Mouse (Mus musculus): ENCODE measurements around the gene Slc20a1. TPM values are rescaled to one million over a fixed set of nuclear protein-coding genes. Genes with fewer than 3 reads are reported as not detected.

Slc20a1 gene
- polyA plus RNA-seq (2014; fragmentation: Illumina TruSeq; extraction: RNeasy Lipid Tissue Mini Kit (QIAGEN cat#74804); ENCODE audit: low read depth, low replicate concordance), result 15.3 TPM

DNA sequence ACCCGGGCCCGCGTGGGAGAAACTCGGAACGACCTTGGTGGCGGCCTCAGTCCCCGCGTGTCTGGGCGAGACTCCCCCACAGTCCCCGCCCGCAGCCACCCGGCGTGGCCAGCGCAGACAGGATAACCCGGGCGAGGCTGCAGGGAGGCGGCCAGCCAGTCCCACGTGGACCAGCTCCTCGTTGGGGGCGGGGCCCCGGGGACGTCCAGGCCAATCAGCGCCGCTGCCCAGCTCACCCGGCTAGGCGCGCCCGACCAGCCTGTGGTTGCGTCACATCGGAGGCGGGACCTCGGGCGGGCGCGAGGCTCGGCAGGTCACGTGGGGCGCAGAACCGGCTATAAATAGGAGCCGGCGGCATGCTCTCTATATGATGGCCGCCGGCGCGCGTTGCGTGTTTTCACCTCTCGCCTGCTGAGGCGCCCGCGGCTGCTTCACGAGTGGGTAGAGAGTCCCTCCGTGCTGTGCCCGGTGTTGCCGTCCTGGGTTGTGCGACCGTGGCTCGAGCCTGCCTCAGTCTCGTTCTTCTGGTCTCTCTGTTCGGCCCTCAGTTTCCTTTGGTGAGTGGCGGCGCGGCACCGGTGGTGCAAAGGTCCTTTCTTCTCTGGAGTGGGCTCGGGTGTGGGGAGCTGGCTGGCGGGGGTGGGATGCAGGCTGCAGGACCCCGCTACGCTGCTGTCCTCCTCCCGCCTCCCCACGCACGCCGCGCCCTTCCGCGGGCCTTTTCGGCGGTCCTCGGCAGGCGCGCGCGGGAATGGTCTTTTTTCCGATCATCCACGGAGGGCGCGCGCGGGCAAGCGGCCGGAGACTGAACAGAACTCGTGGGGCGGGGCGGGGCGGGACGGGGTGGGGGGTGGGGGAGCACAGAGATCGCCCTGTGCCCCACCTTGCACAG, at the start of gene Slc20a1:
Gene Slc20a1, plus strand, starts transcription at position 329 of the 892 bp plus-strand sequence.

Other genes starting within 250 kb of the Slc20a1 start
- 10.0 TPM for gene Zc3h6, start 231.4 kb upstream of the Slc20a1 start, polyA plus RNA-seq (2014; fragmentation: Illumina TruSeq; extraction: RNeasy Lipid Tissue Mini Kit (QIAGEN cat#74804); ENCODE audit: low read depth, low replicate concordance)
- gene Gm10762, start 231.0 kb upstream of the Slc20a1 start, polyA plus RNA-seq (2014; fragmentation: Illumina TruSeq; extraction: RNeasy Lipid Tissue Mini Kit (QIAGEN cat#74804); ENCODE audit: low read depth, low replicate concordance), result 5.0 TPM
- not detected for gene Vinac1, start 150.6 kb upstream of the Slc20a1 start, polyA plus RNA-seq (2014; fragmentation: Illumina TruSeq; extraction: RNeasy Lipid Tissue Mini Kit (QIAGEN cat#74804); ENCODE audit: low read depth, low replicate concordance)
- gene Ttl, start 132.8 kb upstream of the Slc20a1 start, polyA plus RNA-seq (2014; fragmentation: Illumina TruSeq; extraction: RNeasy Lipid Tissue Mini Kit (QIAGEN cat#74804); ENCODE audit: low read depth, low replicate concordance), result 13.9 TPM
- gene Polr1b, start 97.8 kb upstream of the Slc20a1 start, polyA plus RNA-seq (2014; fragmentation: Illumina TruSeq; extraction: RNeasy Lipid Tissue Mini Kit (QIAGEN cat#74804); ENCODE audit: low read depth, low replicate concordance), result 4.4 TPM
- 5.1 TPM for gene Chchd5, start 69.1 kb upstream of the Slc20a1 start, polyA plus RNA-seq (2014; fragmentation: Illumina TruSeq; extraction: RNeasy Lipid Tissue Mini Kit (QIAGEN cat#74804); ENCODE audit: low read depth, low replicate concordance)
- gene Ckap2l, start 98.4 kb downstream of the Slc20a1 start, polyA plus RNA-seq (2014; fragmentation: Illumina TruSeq; extraction: RNeasy Lipid Tissue Mini Kit (QIAGEN cat#74804); ENCODE audit: low read depth, low replicate concordance), result 6.8 TPM
- gene Il1a, start 111.2 kb downstream of the Slc20a1 start, polyA plus RNA-seq (2014; fragmentation: Illumina TruSeq; extraction: RNeasy Lipid Tissue Mini Kit (QIAGEN cat#74804); ENCODE audit: low read depth, low replicate concordance), result not detected
- 2.8 TPM for gene Il1b, start 172.4 kb downstream of the Slc20a1 start, polyA plus RNA-seq (2014; fragmentation: Illumina TruSeq; extraction: RNeasy Lipid Tissue Mini Kit (QIAGEN cat#74804); ENCODE audit: low read depth, low replicate concordance)

All from adrenal gland, adult 10 weeks (tissue).